Mouse (Mus musculus) embryonic fibroblast, embryonic 13.5 days (primary cell): ENCODE data around the gene Ropn1l.

Source experiments
- CTCF ChIP-seq: IDR thresholded peaks from 2 replicates; pipeline ENCODE4 v1.5.1; 2011; ENCODE audit warnings: mild to moderate bottlenecking, control low read depth, low read length, moderate library complexity, borderline replicate concordance; ENCODE audit not compliant: insufficient read depth
- POLR2A ChIP-seq: IDR thresholded peaks from 2 replicates; pipeline ENCODE4 v1.6.1; 2011; ENCODE audit warnings: low read depth, mild to moderate bottlenecking, control low read depth, low read length, moderate library complexity

GRCm38 (mm10) chr15:31417409-31417795 lies 36.1 kb downstream of the Ropn1l start:
- no peak for TF ChIP-seq CTCF
- no peak for TF ChIP-seq POLR2A
